Mouse (Mus musculus) natural killer cell, adult 2 months (primary cell): ENCODE results near the gene Dnajc5.
A peak's percentile ranks its signal among the peaks of the same experiment; 100 is the strongest.

Experiments used
- DNase-seq, 2 experiments: peaks; one replicate each; pipeline ENCODE4 v3.0.0; 2022; ENCODE audit warnings: low spot score in 2 of 2

Gene Dnajc5

DNA sequence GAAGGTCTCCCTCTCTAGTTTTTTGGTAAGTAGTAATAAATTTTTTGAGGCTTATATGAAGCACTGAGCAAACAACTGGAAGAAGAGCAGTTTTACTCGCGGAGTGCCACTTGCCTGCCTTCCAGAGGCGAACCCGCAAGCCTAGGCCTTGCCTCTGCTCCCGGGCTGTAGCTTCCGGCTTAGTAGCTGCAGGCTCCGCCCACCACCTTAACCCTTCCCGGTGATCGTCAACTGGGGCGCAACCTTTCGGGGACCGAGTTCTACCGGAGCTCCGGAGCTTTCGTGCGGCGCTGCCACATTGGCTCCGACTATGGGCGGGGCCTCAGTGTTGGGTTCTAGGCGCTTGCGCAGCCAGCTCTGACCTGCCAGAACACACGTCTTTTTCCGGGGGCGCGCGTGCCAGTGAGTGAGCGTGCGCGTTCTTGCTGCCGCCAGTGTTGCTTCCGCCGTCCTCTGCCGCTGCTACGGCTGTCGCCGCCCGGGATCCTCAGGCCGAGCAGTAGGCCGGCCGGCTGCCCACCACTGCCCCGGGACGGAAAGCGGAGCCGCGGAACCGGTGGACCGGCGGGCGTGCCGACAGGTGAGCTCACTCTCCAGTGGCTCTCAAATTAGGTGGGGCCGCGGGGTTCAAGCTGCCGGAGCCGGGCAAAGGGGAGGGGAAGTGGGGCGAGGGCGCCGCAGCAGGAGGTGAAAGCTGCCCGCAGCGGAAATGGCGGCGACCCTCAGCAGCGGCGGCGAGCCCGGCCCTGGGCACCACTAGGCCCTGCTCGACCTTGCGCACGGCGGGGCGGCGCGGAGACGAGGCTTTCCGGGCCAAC lies at the start of gene Dnajc5:
Gene Dnajc5, plus strand, starts transcription at position 368 of the 818 bp plus-strand sequence.
- peak; percentile 94 to 96 for DNase-seq

DNA sequence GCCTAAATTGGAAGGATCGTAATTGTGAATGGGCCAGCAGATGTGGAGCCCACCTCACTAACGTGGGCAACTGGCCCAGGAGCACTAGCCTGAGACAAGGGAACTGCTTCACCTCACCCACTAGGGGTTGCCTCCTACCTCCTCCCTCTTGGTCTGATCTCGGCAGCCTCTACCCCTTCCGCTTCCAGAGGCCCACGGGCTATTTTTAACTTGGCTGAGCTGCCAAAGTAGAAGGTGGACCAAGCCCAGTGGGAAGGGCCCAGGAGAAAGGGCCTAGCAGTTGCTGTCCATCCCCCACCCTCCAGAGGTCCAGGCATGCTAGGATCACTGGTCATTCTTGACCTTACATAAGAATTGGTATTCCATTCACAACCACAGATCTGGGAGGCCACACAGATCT lies 49.0 kb upstream of the Dnajc5 start:
- DNase-seq, result no peak

DNA sequence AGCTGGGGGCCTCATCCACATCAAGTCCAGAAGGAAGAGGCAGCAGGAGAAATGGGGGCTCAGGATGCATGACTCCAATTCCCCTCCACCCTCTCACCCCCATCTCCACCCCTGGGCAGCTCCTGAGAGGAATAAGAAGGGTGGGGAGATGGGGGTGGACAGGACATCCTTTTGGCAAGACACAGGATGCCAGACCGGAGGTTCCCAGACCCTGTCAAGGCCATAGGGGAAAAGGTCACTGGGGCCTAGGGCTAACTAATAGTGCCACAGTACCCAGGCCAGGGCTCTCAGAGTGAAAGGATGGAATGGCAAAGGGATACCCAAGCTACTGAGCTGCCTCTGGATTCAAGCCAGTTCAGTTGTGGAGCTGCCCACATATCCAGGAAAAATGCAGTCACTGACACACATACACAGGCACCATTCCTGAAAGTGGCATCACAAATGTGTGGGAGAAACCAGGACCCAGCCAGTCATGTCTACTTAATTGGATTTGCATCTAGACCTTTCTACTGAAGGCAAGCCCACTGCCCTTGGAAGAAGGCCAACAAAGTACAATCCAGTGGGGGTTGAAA lies 47.9 kb upstream of the Dnajc5 start:
- DNase-seq, result no peak

DNA sequence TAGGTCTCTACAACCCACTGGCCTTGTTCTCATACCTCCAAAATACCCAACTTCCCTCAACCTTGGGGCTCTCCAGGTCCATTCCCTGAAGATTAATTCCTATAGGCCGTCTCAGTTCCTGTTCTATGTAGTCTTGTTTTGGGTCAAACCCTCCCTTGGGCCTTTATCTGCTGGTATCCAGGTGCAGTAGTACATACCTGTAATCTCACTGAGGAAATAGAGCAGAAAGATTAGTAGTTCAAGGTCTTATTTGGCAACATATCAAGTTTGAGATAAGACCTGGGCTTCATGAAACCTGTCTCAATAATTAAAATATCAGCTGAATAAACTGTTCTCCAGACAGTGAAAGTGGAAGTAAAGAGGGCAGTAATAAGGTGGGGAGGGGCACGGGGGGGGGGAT lies 37.2 kb upstream of the Dnajc5 start:
- no peak for DNase-seq

DNA sequence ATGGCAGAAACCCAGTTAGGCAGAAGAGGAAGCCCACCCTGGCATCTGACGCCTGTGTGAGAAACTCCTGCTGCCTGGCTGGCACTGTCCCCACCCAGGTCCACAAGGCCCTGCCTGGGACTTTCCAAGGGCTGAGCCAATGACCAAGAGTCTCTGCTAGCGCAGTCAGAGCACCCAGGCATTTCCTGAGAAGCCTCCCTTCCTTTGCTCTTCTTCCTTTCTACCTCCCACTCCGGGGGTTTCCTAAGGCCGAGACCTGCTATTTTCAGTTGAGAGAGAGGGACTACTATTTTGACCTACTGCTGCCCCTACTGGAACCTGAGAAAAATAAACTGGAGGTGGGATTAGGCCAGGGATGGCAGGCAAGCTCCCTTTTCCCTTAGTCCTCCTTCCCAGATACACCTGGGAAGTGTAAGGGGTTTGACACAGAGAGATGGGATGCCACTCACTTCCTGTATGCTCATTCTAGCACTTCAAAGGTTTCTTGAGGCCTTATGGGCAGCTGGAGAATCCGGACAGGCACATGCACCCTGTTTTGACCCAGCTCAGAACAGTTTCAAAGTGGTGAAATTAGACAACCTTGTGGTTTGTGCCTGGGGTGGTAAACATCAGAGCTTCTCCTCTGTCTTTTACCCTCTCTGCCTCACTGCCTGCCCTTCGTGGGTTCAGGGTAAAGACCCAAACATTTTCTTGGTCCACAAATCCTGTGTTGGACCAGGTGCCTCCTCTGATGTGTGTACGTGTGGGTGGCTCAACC lies 36.5 kb upstream of the Dnajc5 start:
- DNase-seq, result peak; percentile 84 to 89

DNA sequence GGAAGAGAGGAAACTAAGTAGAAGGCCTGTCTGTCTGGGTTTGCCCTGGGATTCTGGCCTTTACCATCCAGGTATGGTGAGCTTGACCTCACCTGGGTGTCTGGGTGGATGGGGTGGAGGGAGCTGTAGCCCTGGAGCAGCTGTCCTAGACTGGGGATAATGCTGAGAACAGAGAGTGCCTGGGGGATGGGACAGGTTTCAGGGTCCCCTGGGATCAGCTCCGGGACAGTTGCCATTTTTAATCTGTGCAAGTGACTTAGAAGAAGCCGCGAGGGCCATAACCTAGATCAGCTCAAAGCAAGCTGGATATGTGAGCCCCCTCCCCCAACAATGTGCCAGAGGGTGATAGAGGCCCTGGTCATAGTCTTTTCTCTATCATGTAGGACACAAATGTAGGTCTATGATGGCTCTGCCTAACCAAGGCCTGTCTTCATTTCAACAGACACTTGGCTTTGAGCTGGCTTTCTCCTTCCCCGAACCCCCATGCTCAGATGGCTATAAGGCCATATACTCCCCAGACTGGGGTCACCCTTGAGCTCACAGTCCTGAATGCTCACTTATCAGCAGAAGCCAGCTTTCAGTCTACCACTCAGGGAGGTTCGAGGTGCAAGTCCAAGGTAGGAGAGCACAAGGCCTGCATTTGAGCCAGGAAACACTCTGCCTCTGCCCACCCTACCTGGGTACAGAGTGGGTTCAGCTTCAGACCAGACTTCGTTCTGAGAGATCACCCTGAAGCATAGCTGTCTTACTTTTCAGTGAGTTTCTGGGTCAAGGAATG lies 35.6 kb upstream of the Dnajc5 start:
- DNase-seq, result no peak

DNA sequence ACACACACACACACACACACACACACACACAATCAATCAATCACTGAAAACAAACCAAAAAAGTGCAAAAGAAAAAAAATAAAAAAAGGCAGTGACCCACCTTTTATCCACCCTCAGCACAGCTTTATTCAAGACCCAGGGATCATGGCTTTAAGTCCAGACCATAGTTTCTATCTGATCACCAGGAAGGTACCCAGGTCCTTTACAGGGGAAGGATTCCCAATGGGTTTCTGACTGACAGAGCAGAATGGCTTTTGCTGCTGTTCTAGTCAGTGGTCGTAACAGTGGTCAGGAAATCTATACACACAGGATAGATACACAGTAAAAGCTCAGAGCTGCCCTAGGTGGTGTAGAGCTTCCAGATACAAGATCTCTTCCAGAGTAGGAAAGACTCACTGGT lies 34.5 kb upstream of the Dnajc5 start:
- DNase-seq, result no peak

DNA sequence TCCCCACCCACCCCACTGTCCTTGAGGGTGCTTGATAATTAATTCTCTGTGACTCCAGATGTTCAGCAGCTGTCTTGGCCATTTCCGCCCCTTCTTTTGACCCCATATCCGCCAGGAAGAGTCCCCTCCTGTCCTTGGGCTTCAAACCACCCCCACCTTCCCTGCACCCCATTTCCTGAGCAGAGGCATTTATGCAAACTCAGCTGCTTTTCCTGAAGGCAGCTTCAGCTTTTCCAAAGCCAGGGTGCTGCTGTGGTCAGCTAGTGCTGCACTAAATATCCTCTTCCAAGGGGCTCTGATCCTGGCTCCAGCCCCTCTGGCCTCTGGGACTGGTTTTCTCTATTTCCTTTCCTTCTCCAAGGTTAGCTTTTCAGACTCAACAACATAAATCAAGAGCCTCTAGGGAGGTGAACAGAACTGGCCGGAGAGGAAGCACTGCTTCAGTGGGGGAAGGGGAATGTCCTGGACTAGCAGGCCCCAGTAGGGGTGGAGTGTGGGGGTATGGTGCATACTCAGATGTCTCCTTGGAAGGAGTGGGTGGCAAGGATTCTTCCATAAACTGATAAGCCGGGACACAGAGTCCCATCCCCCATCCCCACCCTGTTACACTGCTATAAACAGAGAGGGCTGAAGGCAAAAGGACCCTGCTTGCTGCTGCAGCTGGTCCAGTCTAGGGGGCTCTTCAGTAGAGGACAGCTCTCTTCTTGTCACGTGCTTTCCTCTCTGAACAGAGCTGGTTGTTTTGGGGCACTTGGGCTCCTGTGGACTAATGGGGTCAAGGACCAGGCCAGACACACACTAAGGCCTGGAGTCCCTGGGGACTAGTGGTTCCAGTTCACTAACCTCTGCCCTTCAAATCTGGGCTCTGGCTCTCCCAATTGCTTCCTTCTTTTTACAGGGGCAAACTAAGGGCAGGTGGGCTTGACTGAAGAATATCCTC lies 32.7 kb upstream of the Dnajc5 start:
- no peak for DNase-seq

DNA sequence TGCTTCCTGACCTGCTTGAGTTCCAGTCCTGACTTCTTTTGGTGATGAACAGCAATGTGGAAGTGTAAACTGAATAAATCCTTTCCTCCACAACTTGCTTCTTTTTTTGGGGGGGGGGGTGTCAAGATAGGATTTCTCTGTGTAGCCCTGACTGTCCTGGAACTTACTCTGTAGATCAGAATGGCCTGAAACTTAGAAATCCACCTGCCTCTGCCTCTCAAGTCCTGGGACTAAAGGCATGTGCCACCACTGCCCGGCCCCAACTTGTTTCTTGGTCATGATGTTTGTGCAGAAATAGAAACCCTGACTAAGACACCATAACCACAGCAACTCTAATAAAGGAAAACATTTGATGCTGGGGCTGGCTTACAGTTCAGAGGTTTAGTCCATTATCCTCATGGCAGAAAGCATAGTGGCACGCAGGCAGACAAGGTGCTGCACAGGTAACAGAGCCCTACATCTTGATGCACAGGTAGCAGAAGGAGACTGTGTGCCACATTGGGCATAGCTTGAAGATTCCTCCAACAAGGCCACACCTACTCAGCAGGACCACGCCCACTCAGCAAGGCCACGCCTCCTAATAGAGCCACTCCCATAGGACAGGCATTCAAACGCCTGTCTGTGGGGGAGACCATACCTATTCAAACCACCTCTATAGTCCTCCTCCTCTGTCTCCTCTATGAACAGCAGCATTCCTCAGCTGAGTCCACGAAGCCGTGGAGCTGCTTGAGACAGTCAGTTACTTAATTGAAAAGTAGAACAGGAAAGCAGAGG lies 28.7 kb upstream of the Dnajc5 start:
- peak; percentile 58 to 77 for DNase-seq

DNA sequence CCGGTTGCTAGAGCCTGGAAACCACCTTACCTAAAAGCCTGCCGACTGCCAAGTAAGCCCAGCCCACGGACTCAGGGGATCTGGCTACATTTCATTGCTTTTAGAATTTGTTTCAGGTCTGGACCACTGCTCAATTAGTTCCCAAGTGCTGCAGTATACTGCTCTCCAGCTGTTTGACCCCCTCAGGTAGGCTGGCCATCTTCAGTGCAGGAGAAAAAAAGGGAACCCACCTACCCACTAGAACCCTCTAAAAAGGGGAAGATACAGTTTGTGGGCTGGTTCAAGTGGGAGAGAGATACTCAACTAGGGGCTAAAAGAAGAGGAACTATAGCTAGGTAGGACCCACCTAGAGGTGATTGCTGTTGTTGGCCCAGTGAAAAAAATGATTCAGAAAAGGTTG lies 28.1 kb upstream of the Dnajc5 start:
- DNase-seq, result no peak

DNA sequence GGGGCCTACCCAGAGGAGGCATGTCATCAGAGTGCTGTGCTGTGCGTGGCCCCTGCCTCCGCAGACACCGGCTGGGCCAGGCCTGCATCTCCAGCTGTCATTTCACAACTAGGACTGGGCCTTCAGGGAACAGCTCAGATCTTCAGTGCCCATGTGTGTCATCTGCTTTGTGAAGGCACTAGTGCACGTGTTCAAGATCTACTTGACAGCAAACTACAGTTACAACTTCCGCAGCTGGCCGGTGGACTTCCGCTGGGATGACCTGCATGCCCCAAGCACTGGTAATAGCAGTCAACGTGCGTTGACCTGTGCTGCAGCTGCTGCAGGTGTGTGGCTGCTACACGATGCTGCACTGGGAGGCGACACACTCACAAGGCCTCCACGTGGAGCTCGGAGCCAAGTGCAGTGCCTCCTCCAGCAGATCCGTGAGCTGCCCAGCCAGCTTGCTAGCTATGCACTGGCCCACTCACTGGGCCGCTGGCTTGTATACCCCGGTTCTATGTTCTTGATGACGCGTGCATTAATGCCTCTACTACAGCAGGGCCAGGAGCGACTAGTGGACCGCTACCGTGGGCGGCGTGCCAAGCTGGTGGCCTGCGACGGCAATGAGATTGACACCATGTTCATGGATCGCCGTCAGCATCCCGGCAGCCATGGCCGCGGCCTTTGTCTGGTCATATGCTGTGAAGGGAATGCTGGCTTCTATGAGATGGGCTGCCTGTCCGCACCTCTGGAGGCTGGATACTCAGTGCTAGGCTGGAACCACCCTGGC lies 26.9 kb upstream of the Dnajc5 start, which contains the start of gene Abhd16b:
Gene Abhd16b, plus strand, starts transcription at position 51 of the 772 bp plus-strand sequence.
- no peak for DNase-seq

DNA sequence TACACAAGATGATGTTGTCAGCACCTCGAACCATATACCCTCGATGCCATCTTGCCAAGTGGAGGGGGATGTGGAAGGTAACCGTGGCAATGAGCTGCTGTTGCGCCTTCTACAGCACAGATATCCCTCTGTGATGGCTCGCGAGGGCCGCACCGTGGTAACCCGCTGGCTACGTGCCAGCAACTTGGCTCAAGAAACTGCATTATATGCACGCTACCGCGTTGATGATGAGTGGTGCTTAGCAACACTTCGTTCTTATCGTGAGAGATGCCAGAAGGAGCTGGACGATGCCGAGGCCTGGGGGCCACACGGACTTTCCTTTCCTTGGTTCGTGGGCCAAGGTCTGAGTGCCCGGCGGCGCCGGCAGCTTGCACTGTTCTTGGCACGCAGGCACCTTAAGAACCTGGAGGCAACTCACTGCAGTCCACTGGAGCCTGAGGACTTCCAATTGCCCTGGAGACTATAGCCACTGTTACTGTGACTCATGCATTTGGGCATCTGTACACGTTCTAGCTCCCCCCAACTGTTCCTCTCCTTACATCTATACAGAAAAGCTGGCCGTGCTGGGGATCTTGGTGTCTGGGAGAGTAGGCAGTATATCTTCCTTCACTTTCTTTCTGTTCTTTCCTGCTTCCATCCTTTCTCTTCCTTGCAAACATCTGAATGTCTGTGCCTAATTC lies 25.9 kb upstream of the Dnajc5 start:
- no peak for DNase-seq

DNA sequence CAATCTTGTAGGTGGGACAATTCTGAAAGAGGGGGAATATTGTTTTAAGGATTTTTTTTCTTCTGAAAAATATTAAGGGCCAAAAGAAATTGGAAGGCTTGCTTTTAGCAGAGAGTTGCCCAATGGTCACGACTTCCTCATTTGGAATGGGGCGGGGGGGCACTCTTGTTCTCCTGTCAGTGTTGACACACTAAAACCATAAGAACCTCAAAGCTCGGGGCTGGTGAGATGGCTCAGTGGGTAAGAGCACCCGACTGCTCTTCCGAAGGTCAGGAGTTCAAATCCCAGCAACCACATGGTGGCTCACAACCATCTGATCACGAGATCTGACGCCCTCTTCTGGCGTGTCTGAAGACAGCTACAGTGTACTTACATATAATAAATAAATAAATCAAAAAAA lies 24.4 kb upstream of the Dnajc5 start:
- DNase-seq, result peak; percentile 28 to 42

DNA sequence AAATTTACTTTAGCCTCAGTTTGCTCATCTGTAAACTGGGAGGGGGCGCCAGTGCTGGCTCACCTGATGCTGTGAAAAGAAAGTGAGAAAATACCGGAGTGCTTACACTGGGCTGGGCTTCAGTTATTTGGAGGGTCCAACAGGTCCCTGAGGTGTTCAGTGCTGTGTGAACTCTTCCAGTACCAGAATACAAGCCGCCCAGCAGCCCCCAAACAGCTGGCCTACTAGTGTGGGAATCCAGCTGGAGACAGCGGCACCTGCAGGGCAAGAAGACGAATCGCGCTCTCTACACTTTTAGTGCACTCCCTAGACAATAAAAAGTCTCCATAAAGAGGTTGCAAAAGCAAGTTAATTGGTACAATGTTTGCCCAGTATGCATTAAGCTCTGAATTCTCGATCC lies 24.0 kb upstream of the Dnajc5 start:
- DNase-seq, result peak; percentile 75 to 77

DNA sequence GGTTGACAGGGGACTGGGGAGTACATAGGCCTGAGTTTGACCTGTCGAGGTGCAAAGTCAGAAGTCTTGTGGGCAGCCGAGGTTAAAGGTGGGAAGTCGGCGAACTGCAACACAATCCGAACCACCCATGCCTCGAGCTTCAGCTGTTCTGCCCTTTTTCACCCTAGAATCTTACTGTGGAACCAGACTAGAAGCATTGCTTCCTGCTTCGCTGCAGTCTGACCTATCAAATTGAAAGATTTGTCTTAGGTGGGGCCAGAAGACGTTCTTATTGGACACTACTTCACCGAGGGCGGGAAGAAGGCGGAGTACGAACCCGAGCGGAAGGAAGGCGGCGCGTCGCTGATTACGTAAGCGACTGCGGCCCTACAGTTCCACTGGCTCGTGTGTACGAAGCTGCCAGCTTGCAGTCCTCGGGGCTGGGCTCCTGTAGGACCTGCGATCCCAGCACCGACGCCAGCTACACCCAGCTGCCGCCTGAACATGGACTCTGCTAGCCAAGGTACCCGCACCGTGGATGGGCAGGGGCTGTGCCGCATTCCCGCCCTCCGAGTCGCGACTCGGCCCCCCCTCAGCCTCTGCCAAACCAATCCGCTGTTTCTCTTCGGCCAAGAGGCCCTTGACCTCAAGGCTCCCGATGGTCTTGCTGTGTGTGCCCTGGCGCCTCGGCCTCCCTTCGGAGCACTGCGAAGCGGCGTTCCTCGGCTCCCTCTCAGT lies 23.3 kb upstream of the Dnajc5 start, which contains the start of gene Tpd52l2:
Gene Tpd52l2, plus strand, starts transcription at position 312 of the 717 bp plus-strand sequence.
- peak; percentile 89 to 91 for DNase-seq

DNA sequence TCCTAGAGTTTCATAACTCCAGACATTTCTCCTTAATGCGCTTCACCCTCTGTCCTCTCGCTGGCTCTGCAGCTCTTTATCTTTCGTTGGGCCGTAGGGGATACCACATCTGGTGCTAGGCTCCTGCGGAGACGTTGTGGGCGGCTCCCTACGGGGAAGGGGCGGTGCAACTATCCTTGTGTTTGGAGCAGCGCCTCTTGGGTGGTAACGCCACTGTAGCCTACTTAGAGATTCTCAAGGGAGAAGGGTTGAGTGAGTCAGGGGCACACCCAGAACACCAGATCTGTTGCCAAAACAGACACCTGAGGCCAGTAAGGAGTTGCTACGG lies 22.8 kb upstream of the Dnajc5 start:
- peak; percentile 53 to 66 for DNase-seq

DNA sequence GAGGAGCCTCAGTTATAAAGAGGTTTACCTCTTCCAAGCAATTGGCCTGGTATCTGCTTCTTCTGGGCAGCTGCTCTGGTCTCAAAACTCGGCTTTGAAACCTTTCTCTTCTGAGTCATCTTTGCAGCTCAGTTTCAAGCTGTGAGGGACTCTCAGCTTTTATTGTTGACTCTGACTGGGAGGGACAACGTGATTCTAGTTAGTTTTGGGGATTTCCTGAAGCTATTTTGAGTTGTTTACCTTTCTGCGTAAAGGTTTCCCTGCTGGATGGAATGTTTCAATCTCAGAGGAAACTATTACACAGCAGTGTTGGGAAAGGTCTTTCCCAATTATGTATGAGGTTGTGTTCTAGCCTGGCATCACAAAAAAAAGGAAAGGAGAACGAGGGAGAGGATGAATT lies 21.6 kb upstream of the Dnajc5 start:
- DNase-seq, result no peak

DNA sequence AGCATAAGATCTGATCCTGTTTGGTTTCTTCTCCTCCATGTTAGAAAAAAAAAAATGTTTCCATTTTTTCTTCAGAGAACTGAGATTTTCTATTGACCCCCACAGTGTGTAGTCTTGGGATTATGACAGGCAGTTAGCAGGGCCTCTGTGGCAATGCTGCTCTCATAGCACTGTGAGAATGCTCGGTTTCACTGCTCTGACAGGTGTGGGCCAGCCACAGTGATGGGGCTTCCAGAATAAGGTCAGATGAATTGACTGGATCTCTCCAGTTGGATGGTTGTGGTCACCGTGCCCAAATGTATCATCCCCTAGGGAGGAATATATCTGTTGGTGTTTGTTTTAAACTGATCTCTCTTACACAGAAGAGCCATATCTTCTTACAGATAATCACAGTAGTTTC lies 11.1 kb upstream of the Dnajc5 start:
- no peak for DNase-seq
